Mouse (Mus musculus): ENCODE results near the gene Gm4141.
"Not testable (repeated sequence)": the region's sequence is repeated elsewhere in the genome, so short reads cannot be mapped to it uniquely, and the experiment has no call there.

- not testable (repeated sequence) for TF ChIP-seq CTCF (IDR thresholded peaks at IDR 0.05; ENCODE audit: control insufficient read depth, insufficient read depth, low read length); POLR2A (IDR thresholded peaks at IDR 0.05; ENCODE audit: borderline replicate concordance, control insufficient read depth, low read depth, low read length)
These were observed at the start of gene Gm4141 for GRCm38 (mm10) chr7:20576141-20576540.
